Mouse (Mus musculus) limb, embryonic 11.5 days (tissue): ENCODE measurements around the gene Fgfr2. TPM values are rescaled to one million over a fixed set of nuclear protein-coding genes. Genes with fewer than 3 reads are reported as not detected.

Experiments
- ATAC-seq: fragments of 200-750 bp; cut with Nextera tagmentation; 2 replicates; pipeline ENCODE4 v1.8.0; 2017; ENCODE audit warnings: low read depth; ENCODE audit not compliant: insufficient number of reproducible peaks, low FRiP score, low TSS enrichment
- DNase-seq: peaks from one replicate; pipeline ENCODE4 v3.0.0-alpha.2; 2015; ENCODE audit warnings: low spot score
- H3K27ac ChIP-seq: fragments of 300-500 bp; sonication (generic); replicated peaks from 2 replicates; pipeline ENCODE4 v1.5.1; 2014; ENCODE audit warnings: low read depth, mild to moderate bottlenecking, low read length
- H3K27me3 ChIP-seq: fragments of 300-500 bp; sonication (generic); 2 replicates; pipeline ENCODE4 v1.6.1; 2014; ENCODE audit warnings: mild to moderate bottlenecking, low read length, mixed read lengths; ENCODE audit not compliant: control insufficient read depth, insufficient read depth
- H3K36me3 ChIP-seq: fragments of 300-500 bp; sonication (generic); 2 replicates; pipeline ENCODE4 v1.6.1; 2014; ENCODE audit warnings: mild to moderate bottlenecking, low read length, moderate library complexity, mixed read lengths; ENCODE audit not compliant: control insufficient read depth, insufficient read depth
- H3K4me1 ChIP-seq: fragments of 300-500 bp; sonication (generic); 2 replicates; pipeline ENCODE4 v1.6.1; 2014; ENCODE audit warnings: low read length, mixed read lengths; ENCODE audit not compliant: control insufficient read depth, insufficient read depth
- H3K4me2 ChIP-seq: fragments of 300-500 bp; sonication (generic); 2 replicates; pipeline ENCODE4 v1.6.1; 2014; ENCODE audit warnings: low read depth, mild to moderate bottlenecking, moderate library complexity; ENCODE audit not compliant: severe bottlenecking
- H3K4me3 ChIP-seq: fragments of 300-500 bp; sonication (generic); 2 replicates; pipeline ENCODE4 v1.5.1; 2014; ENCODE audit warnings: low read depth, low read length
- H3K9ac ChIP-seq: fragments of 300-500 bp; sonication (generic); 2 replicates; pipeline ENCODE4 v1.6.1; 2014; ENCODE audit warnings: mild to moderate bottlenecking, low read length
- H3K9me3 ChIP-seq: fragments of 300-500 bp; sonication (generic); 2 replicates; pipeline ENCODE4 v1.6.1; 2016; ENCODE audit warnings: low read length; ENCODE audit not compliant: control insufficient read depth
- WGBS: fragments of 180-500 bp; shearing (Covaris S2); extraction: QIAGEN DNeasy Blood & Tissue Kit; methylation state at CpG from one replicate; pipeline ENCODE4 v1.1.7; 2014; 5-methylcytosine and 5-hydroxymethylcytosine counted together
- polyA plus RNA-seq: library from polyadenylated mRNA; unstranded; fragments of >200 nt; fragmentation: Nextera tagmentation; extraction: Ambion mirVana; gene quantifications from 2 replicates; pipeline ENCODE4 v1.2.1, GENCODE M21; 2014

Fgfr2 gene
- polyA plus RNA-seq, 1 experiment from 2014 or later: 60.1 TPM

- H3K27ac ChIP-seq: no peak overlapping the region
- H3K9ac ChIP-seq: no peak overlapping the region
- no peaks in the 10 kb centered on the region for H3K36me3 ChIP-seq
- DNase-seq (no peak), ATAC-seq (no peak)
- H3K9me3 ChIP-seq: no peaks in the 10 kb centered on the region
- no peak overlapping the region for H3K4me3 ChIP-seq
- WGBS: 75% methylated on average over 3 of the region's 3 CpGs
- no peaks in the 10 kb centered on the region for H3K27me3 ChIP-seq
- peaks cover 3% of the 10 kb centered on the region; the same call in 1 of the 2 replicates for H3K4me1 ChIP-seq
- H3K4me2 ChIP-seq: no peak overlapping the region
Observed at GRCm38 (mm10) chr7:132336781-132337180, 786.4 kb downstream of the Fgfr2 start.

DNA sequence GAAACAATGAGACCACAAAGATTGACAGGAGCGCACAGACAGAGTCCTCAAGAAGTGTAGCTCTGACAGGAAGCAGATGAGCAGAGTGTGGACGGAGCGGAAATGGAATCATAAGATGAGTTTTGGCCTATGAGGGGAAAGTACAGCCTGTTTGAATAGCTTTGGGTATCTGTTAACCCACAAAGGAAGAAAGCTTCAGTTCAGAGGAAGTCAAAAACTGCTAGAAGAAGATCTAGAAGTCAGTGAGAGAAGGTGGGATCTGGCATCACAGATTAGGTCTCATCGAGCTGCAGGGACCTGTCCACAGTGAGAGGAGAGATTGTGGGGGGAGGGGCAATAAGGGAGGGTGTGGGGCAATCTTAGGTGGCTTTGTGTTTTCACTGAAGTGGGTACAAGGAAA, 787.8 kb downstream of the Fgfr2 start:
- ATAC-seq: no peak
- H3K27me3 ChIP-seq: no peaks in the 10 kb centered on the region
- DNase-seq: no peak

DNA sequence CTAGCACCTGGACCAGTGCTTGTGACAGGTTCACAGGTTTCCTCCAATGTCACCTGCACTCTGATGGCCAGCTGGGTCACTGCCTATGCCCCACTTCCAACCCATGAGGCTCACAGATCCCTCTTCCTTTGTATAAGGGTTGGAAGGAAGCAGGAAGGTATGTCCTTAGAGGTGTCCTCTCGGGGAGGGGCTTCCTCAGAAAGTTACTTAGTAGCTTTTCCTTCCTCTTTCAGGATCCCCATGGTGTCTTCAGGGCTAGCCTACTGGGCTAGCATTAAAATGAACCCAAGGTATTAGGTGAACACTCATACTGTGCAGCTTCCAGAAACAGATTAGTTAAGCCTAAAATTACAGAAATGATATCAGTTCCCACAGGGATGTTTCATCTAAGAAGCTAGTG, 790.1 kb downstream of the Fgfr2 start:
- Histone ChIP-seq H3K36me3 (no peaks in the 10 kb centered on the region), H3K9me3 (no peaks in the 10 kb centered on the region), H3K4me3 (no peak overlapping the region), H3K4me2 (no peak overlapping the region), H3K27ac (no peak overlapping the region), H3K9ac (no peak overlapping the region), H3K4me1 (peaks cover 3% of the 10 kb centered on the region; the same call in 1 of the 2 replicates), H3K27me3 (no peaks in the 10 kb centered on the region)
- WGBS: 92% methylated on average over 1 of the region's 1 CpGs
- DNase-seq: no peak
- no peak for ATAC-seq

More for the DNA sequence above, 787.8 kb downstream of the Fgfr2 start:
- Histone ChIP-seq H3K4me1 (peaks cover 3% of the 10 kb centered on the region; the same call in 1 of the 2 replicates), H3K9me3 (no peaks in the 10 kb centered on the region), H3K9ac (no peak overlapping the region), H3K36me3 (no peaks in the 10 kb centered on the region), H3K4me2 (no peak overlapping the region), H3K27ac (no peak overlapping the region), H3K4me3 (no peak overlapping the region)
- 94% methylated on average over 4 of the region's 4 CpGs for WGBS

DNA sequence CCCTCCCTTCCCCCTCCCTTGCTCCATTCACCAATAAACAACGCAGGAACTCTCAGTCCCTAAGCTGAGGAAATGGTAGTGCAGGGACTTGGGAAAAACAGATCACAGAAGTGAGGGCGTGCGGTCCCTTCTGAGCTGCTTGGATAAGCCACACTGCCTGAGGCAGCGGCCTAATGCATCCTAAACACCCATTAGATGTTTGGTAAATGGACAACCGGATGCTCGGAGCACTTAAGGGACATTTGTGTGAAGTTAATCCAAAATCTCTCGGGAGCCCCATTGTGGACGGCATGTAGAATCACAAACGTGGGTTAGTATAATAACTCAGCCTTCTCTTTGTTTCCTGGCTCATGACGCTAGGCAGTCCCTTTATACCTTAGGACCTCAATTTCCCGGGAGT, 791.0 kb downstream of the Fgfr2 start:
- no peak overlapping the region for H3K27ac ChIP-seq
- H3K9ac ChIP-seq: no peak overlapping the region
- H3K4me3 ChIP-seq: no peak overlapping the region
- DNase-seq: peak; percentile 35
- no peak overlapping the region for H3K4me2 ChIP-seq
- H3K27me3 ChIP-seq: no peaks in the 10 kb centered on the region
- H3K9me3 ChIP-seq: no peaks in the 10 kb centered on the region
- H3K4me1 ChIP-seq: peaks cover 3% of the 10 kb centered on the region; the same call in 1 of the 2 replicates
- H3K36me3 ChIP-seq: no peaks in the 10 kb centered on the region
- ATAC-seq: no peak
- 47% methylated on average over 11 of the region's 11 CpGs for WGBS

GRCm38 (mm10) chr7:132330179-132330578, 793.0 kb downstream of the Fgfr2 start:
- no peak overlapping the region for H3K27ac ChIP-seq
- H3K27me3 ChIP-seq: no peaks in the 10 kb centered on the region
- 58% methylated on average over 1 of the region's 1 CpGs for WGBS
- H3K9ac ChIP-seq: no peak overlapping the region
- H3K4me3 ChIP-seq: no peak overlapping the region
- DNase-seq (no peak), ATAC-seq (no peak)
- no peak overlapping the region for H3K4me2 ChIP-seq
- H3K4me1 ChIP-seq: peaks cover 3% of the 10 kb centered on the region; the same call in 1 of the 2 replicates
- no peaks in the 10 kb centered on the region for H3K9me3 ChIP-seq
- no peaks in the 10 kb centered on the region for H3K36me3 ChIP-seq

DNA sequence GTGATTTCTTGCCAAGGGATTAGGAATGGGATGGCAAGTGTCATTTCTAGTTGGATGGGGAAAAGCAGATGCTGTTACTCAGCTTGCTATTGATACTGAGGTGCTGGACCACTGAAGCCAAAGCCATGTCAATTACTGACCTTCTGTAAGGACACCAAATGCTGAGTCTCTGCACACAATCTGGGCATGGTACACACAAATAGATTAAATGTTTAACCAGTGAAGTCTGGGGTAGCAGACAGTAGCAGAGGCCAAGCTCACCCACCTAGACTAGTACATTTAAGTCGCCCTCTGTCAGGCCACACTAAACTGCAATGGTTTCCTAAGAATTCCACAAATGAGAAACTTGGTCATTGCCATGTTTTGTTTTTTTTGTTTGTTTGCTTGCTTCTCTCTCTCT, 794.5 kb downstream of the Fgfr2 start:
- peaks cover 3% of the 10 kb centered on the region; the same call in 1 of the 2 replicates for H3K4me1 ChIP-seq
- no peaks in the 10 kb centered on the region for H3K36me3 ChIP-seq
- H3K9me3 ChIP-seq: no peaks in the 10 kb centered on the region
- H3K27me3 ChIP-seq: no peaks in the 10 kb centered on the region
- WGBS: 81% methylated on average over 1 of the region's 1 CpGs
- no peak overlapping the region for H3K4me2 ChIP-seq
- no peak overlapping the region for H3K27ac ChIP-seq
- DNase-seq (no peak), ATAC-seq (no peak)
- H3K9ac ChIP-seq: no peak overlapping the region
- H3K4me3 ChIP-seq: no peak overlapping the region

GRCm38 (mm10) chr7:132325549-132326331, 797.4 kb downstream of the Fgfr2 start:
- Histone ChIP-seq H3K4me2 (no peak overlapping the region), H3K9me3 (no peaks in the 10 kb centered on the region), H3K27me3 (no peaks in the 10 kb centered on the region), H3K36me3 (no peaks in the 10 kb centered on the region), H3K9ac (no peak overlapping the region), H3K4me1 (no peaks in the 10 kb centered on the region), H3K4me3 (no peak overlapping the region), H3K27ac (no peak overlapping the region)
- DNase-seq (no peak), ATAC-seq (no peak)
- WGBS: 87% methylated on average over 5 of the region's 5 CpGs

- H3K4me1 ChIP-seq: peaks cover 3% of the 10 kb centered on the region; the same call in 1 of the 2 replicates
- no peaks in the 10 kb centered on the region for H3K36me3 ChIP-seq
- H3K4me2 ChIP-seq: no peak overlapping the region
- no peak overlapping the region for H3K27ac ChIP-seq
- WGBS: 80% methylated on average over 5 of the region's 5 CpGs
- H3K9me3 ChIP-seq: no peaks in the 10 kb centered on the region
- H3K9ac ChIP-seq: no peak overlapping the region
- no peak for ATAC-seq
- no peak overlapping the region for H3K4me3 ChIP-seq
- no peak for DNase-seq
- H3K27me3 ChIP-seq: no peaks in the 10 kb centered on the region
Observed at GRCm38 (mm10) chr7:132323430-132323829, 799.7 kb downstream of the Fgfr2 start.
